Mouse (Mus musculus) limb, embryonic 14.5 days (tissue): ENCODE measurements around the gene Por. TPM values are rescaled to one million over a fixed set of nuclear protein-coding genes. Genes with fewer than 3 reads are reported as not detected.

Source experiments
- ATAC-seq: fragments of 200-750 bp; cut with Nextera tagmentation; 2 replicates; pipeline ENCODE4 v1.8.0; 2017; ENCODE audit warnings: low read depth, moderate number of reproducible peaks, moderate TSS enrichment; ENCODE audit not compliant: low FRiP score
- DNase-seq: peaks from one replicate; pipeline ENCODE4 v3.0.0-alpha.2; 2015; ENCODE audit warnings: low spot score
- H3K27ac ChIP-seq: fragments of 300-500 bp; sonication (generic); replicated peaks from 2 replicates; pipeline ENCODE4 v1.5.1; 2014; ENCODE audit warnings: low read depth, mild to moderate bottlenecking, low read length, moderate library complexity, mixed read lengths
- H3K27me3 ChIP-seq: fragments of 300-500 bp; sonication (generic); 2 replicates; pipeline ENCODE4 v1.6.1; 2014; ENCODE audit warnings: low read length, mixed read lengths; ENCODE audit not compliant: control insufficient read depth, insufficient read depth
- H3K36me3 ChIP-seq: fragments of 300-500 bp; sonication (generic); 2 replicates; pipeline ENCODE4 v1.6.1; 2014; ENCODE audit warnings: mild to moderate bottlenecking, low read length, moderate library complexity, mixed read lengths; ENCODE audit not compliant: control insufficient read depth, insufficient read depth
- H3K4me1 ChIP-seq: fragments of 300-500 bp; sonication (generic); 2 replicates; pipeline ENCODE4 v1.6.1; 2014; ENCODE audit warnings: antibody characterized with exemption, low read length, mixed read lengths; ENCODE audit not compliant: control insufficient read depth, insufficient read depth
- H3K4me2 ChIP-seq: fragments of 300-500 bp; sonication (generic); replicated peaks from 2 replicates; pipeline ENCODE4 v1.6.1; 2014; ENCODE audit warnings: low read depth, mild to moderate bottlenecking, low read length, moderate library complexity; ENCODE audit not compliant: severe bottlenecking
- H3K4me3 ChIP-seq: fragments of 300-500 bp; sonication (generic); replicated peaks from 2 replicates; pipeline ENCODE4 v1.5.1; 2014; ENCODE audit warnings: low read length
- H3K9ac ChIP-seq: fragments of 300-500 bp; sonication (generic); 2 replicates; pipeline ENCODE4 v1.6.1; 2014; ENCODE audit warnings: mild to moderate bottlenecking, low read depth, low read length, moderate library complexity; ENCODE audit not compliant: severe bottlenecking
- H3K9me3 ChIP-seq: fragments of 300-500 bp; sonication (generic); 2 replicates; pipeline ENCODE4 v1.6.1; 2016; ENCODE audit warnings: low read length; ENCODE audit not compliant: control insufficient read depth
- POLR2A ChIP-seq: fragments of 200-500 bp; IDR thresholded peaks from 2 replicates; pipeline ENCODE4 v1.8.0; 2012; ENCODE audit warnings: inconsistent platforms, mild to moderate bottlenecking, moderate library complexity, borderline replicate concordance; ENCODE audit not compliant: insufficient read depth, insufficient read length; ENCODE audit errors: extremely low read depth
- WGBS: fragments of 180-500 bp; shearing (Covaris S2); extraction: QIAGEN DNeasy Blood & Tissue Kit; methylation state at CpG from one replicate; pipeline ENCODE4 v1.1.7; 2014; 5-methylcytosine and 5-hydroxymethylcytosine counted together
- polyA plus RNA-seq, 2 experiments: library from polyadenylated mRNA; depleted of rRNA in 1 of 2; stranded (reverse) in 1 of 2; unstranded in 1 of 2; fragments of >200 nt; fragmentation: Nextera tagmentation in 1 of 2; extraction: Ambion mirVana in 1 of 2; gene quantifications; 2 replicates each; pipeline versions ENCODE4 v1.2.1 to v1.2.3; 2012 to 2014

Por gene
- polyA plus RNA-seq, 2 experiments, result 64.7 to 99.2 TPM

GRCm38 (mm10) chr5:135772519-135772918 is 102.7 kb downstream of the Por start:
- Histone ChIP-seq H3K4me1 (peaks cover 3% of the 10 kb centered on the region; the same call in 1 of the 2 replicates), H3K27ac (no peak overlapping the region), H3K4me2 (no peak overlapping the region), H3K9ac (no peak overlapping the region), H3K27me3 (no peaks in the 10 kb centered on the region), H3K9me3 (no peaks in the 10 kb centered on the region), H3K4me3 (no peak overlapping the region), H3K36me3 (no peaks in the 10 kb centered on the region)
- no peak for TF ChIP-seq POLR2A
- no peak for ATAC-seq
- no peak for DNase-seq
- 50% methylated on average over 3 of the region's 3 CpGs for WGBS

GRCm38 (mm10) chr5:135776546-135776945 is 106.7 kb downstream of the Por start:
- DNase-seq (no peak), ATAC-seq (no peak)
- no peaks in the 10 kb centered on the region for H3K27me3 ChIP-seq
- H3K4me2 ChIP-seq, result no peak overlapping the region
- peaks cover 17% of the 10 kb centered on the region for H3K4me1 ChIP-seq
- H3K4me3 ChIP-seq, result no peak overlapping the region
- peaks cover under 1% of the 10 kb centered on the region; the same call in 1 of the 2 replicates for H3K36me3 ChIP-seq
- no peak overlapping the region for H3K27ac ChIP-seq
- H3K9me3 ChIP-seq, result no peaks in the 10 kb centered on the region
- 85% methylated on average over 4 of the region's 4 CpGs for WGBS
- no peak overlapping the region; the same call in 1 of the 2 replicates for H3K9ac ChIP-seq
- no peak for TF ChIP-seq POLR2A

GRCm38 (mm10) chr5:135777796-135778470 is 108.1 kb downstream of the Por start, which contains the start of gene Styxl1:
Gene Styxl1, minus strand, starts transcription at chr5:135778385.
- Histone ChIP-seq H3K27ac (peak within 1 kb of the TSS; percentile 84), H3K4me3 (peak within 1 kb of the TSS; percentile 76), H3K27me3 (no peaks in the 10 kb centered on the region), H3K9ac (peak within 1 kb of the TSS; percentile 93), H3K4me2 (peak within 1 kb of the TSS; percentile 85), H3K36me3 (peaks cover 12% of the 10 kb centered on the region), H3K4me1 (peaks cover 17% of the 10 kb centered on the region), H3K9me3 (no peaks in the 10 kb centered on the region)
- peak; percentile 55; the same call in 1 of the 2 replicates for TF ChIP-seq POLR2A
- DNase-seq, result peak; percentile 42
- peak; percentile 10 for ATAC-seq
- under 1% methylated on average over 34 of the region's 45 CpGs for WGBS

- DNase-seq (peak; percentile 100), ATAC-seq (peak; percentile 98)
- peak within 1 kb of the TSS; percentile 85 for H3K4me2 ChIP-seq
- peak; percentile 76; the same call in 1 of the 2 replicates for TF ChIP-seq POLR2A
- H3K27me3 ChIP-seq, result no peaks in the 10 kb centered on the region
- peak within 1 kb of the TSS; percentile 76 for H3K4me3 ChIP-seq
- WGBS, result 1% methylated on average over 56 of the region's 70 CpGs
- H3K9me3 ChIP-seq, result no peaks in the 10 kb centered on the region
- peak within 1 kb of the TSS; percentile 84 for H3K27ac ChIP-seq
- H3K36me3 ChIP-seq, result peaks cover 21% of the 10 kb centered on the region
- H3K9ac ChIP-seq, result peak within 1 kb of the TSS; percentile 93
- H3K4me1 ChIP-seq, result peaks cover 17% of the 10 kb centered on the region
These were observed 108.9 kb downstream of the Por start, which contains the start of gene Mdh2 for GRCm38 (mm10) chr5:135778471-135779445. Gene Mdh2, plus strand, starts transcription at chr5:135778480.

GRCm38 (mm10) chr5:135780331-135780730 is 110.5 kb downstream of the Por start:
- Histone ChIP-seq H3K27ac (no peak overlapping the region), H3K4me1 (peaks cover 17% of the 10 kb centered on the region), H3K36me3 (peaks cover 36% of the 10 kb centered on the region), H3K4me3 (no peak overlapping the region), H3K4me2 (peak overlapping the region; percentile 85; the same call in 1 of the 2 replicates), H3K9ac (0 out of 2 replicates have a peak overlapping the region, but pooled peaks have one; percentile 93), H3K9me3 (no peaks in the 10 kb centered on the region), H3K27me3 (no peaks in the 10 kb centered on the region)
- TF ChIP-seq POLR2A, result no peak
- no peak for ATAC-seq
- WGBS, result 89% methylated on average over 8 of the region's 8 CpGs
- DNase-seq, result no peak
